Mouse (Mus musculus) megakaryocyte, embryonic 14.5 days (primary cell): Measurements from ENCODE around the gene Nlrx1.

Experiments used
- FLI1 ChIP-seq: IDR thresholded peaks from 2 replicates; pipeline ENCODE4 v1.6.1; 2012; ENCODE audit warnings: low read length, inconsistent platforms, mixed read lengths
- GATA1 ChIP-seq: IDR thresholded peaks from 3 replicates; pipeline ENCODE4 v1.6.1; 2012; ENCODE audit warnings: mixed read lengths, low read length, inconsistent platforms, borderline replicate concordance

DNA sequence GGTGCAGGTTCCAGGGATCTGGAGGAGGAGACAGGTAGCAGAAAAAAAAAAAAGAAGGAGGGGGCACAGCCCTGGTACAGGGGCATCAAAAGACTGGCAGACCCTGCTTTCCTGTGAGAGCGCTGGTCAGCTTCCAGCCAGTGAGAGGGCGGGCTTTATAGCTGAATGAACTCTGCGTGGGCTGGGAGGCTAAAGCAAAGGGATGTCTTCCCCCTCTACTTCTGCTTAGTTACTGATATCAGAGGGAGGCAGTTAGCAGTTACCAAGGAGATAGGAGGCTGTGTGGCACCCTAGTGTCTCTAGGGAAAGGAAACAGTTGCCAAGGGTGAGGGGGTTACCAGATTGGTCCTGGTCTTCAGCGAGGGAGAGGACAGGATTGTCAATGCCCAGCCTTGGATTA is 18.0 kb downstream of the Nlrx1 start:
- no peak for TF ChIP-seq FLI1
- no peak for TF ChIP-seq GATA1
